Mouse (Mus musculus): Measurements from ENCODE around the gene Pknox1. TPM values are rescaled to one million over a fixed set of nuclear protein-coding genes. Genes with fewer than 3 reads are reported as not detected.

The Pknox1 gene
- total and polyA plus RNA-seq, 2 experiments from 2014 or later = 8.7 to 74.0 TPM

DNA sequence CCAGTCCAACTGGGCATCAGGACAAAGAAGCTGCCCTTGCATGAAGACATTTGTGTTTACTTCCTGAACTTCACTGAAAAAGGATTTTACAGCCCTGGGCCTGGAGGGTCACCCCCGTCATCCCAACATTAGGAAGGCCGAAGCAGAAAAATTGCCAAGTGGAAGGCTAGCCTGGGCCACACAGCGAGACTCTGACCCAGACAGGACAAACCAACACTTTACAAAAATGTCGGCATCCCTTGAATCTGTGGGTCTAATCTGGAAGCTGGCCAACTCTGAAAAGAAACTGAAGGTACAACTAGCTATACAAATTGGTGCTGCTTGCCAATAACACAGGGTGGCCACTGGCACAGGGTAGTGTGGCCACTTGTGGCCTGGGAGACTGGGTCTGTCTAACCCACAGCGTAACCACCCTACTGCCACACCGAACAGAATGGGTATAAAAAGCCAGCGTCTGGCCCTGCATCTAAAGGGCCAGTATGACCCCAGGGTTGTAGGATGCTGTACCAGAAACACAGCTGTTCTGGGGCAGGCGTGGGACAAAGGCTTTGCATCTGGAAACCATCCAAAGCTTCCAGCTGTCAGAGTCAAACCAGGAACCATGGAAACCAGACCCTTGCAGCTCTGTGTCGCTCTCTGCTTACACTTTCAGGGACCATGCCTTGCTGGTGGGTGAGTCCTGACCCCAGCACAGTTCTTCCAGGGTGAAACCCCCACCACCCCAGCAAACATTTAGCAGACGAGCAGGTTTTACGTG lies 7.2 kb upstream of the Pknox1 start:
- H3K4me1 ChIP-seq (ENCODE audit: control insufficient read depth, insufficient read depth) = no peaks in the 10 kb centered on the region
- 54% methylated on average over 11 of the region's 11 CpGs for WGBS
- H3K36me3 ChIP-seq (replicated peaks; ENCODE audit: control insufficient read depth, insufficient read depth, low read length) = no peaks in the 10 kb centered on the region
- no peaks in the 10 kb centered on the region for H3K9me3 ChIP-seq (replicated peaks; ENCODE audit: control insufficient read depth, low read length)
- no peaks in the 10 kb centered on the region for H3K27me3 ChIP-seq (ENCODE audit: control insufficient read depth, insufficient read depth, low read length)
- H3K4me2 ChIP-seq (ENCODE audit: low read depth, low read length) = peak overlapping the region; percentile 23
- no peak overlapping the region for H3K9ac ChIP-seq (replicated peaks; ENCODE audit: low read depth, low read length)
- ATAC-seq (ENCODE audit: insufficient read depth, low read depth) = peak; percentile 51
- no peak for TF ChIP-seq CTCF (IDR thresholded peaks at IDR 0.05; ENCODE audit: low read depth)
- no peak for TF ChIP-seq EP300 (IDR thresholded peaks at IDR 0.05; ENCODE audit: low read depth)
- H3K4me3 ChIP-seq (ENCODE audit: low read depth, low read length) = no peak overlapping the region
- H3K27ac ChIP-seq (ENCODE audit: low read depth) = peak overlapping the region; percentile 27; the same call in 1 of the 2 replicates
- DNase-seq (ENCODE audit: low spot score) = peak; percentile 48

DNA sequence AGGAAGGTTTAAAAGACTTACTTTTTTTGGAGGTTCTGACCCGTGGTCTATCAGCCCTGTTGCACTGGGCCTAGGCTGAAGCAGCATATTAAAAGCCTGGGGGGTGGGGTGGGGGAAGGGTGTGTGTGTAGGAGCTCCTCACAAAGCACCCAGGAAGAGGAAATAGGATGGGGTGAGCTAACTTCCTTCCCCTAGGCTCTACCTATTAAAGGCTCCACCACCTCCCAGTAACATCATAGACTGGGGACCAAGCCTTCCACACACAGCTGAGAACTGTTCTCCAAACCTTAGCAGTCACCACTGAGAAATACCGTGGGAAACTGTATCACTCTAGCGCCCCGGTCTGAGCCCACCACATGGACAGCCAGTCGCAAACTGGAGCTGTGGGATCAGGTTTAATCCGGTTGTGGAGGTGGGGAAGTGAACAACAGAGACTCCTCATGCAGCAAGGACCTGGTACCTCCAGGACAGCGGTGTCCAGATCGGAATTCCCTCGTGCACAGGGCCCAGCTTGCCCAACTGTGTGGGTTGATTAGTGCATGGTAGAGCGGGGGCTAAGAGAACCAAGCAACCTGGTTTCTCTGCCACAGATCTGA lies 6.5 kb upstream of the Pknox1 start:
- H3K27me3 ChIP-seq (ENCODE audit: control insufficient read depth, insufficient read depth, low read length) = no peaks in the 10 kb centered on the region
- no peaks in the 10 kb centered on the region for H3K9me3 ChIP-seq (replicated peaks; ENCODE audit: control insufficient read depth, low read length)
- H3K27ac ChIP-seq (ENCODE audit: low read depth) = peak overlapping the region; percentile 27; the same call in 1 of the 2 replicates
- WGBS = 78% methylated on average over 10 of the region's 10 CpGs
- H3K9ac ChIP-seq (replicated peaks; ENCODE audit: low read depth, low read length) = no peak overlapping the region
- DNase-seq (ENCODE audit: low spot score) (no peak), ATAC-seq (ENCODE audit: insufficient read depth, low read depth) (no peak)
- peak overlapping the region; percentile 23 for H3K4me2 ChIP-seq (ENCODE audit: low read depth, low read length)
- H3K4me3 ChIP-seq (ENCODE audit: low read depth, low read length) = no peak overlapping the region
- TF ChIP-seq EP300 (IDR thresholded peaks at IDR 0.05; ENCODE audit: low read depth) = no peak
- TF ChIP-seq CTCF (IDR thresholded peaks at IDR 0.05; ENCODE audit: low read depth) = no peak
- H3K36me3 ChIP-seq (replicated peaks; ENCODE audit: control insufficient read depth, insufficient read depth, low read length) = no peaks in the 10 kb centered on the region
- H3K4me1 ChIP-seq (ENCODE audit: control insufficient read depth, insufficient read depth) = peaks cover under 1% of the 10 kb centered on the region; the same call in 1 of the 2 replicates

DNA sequence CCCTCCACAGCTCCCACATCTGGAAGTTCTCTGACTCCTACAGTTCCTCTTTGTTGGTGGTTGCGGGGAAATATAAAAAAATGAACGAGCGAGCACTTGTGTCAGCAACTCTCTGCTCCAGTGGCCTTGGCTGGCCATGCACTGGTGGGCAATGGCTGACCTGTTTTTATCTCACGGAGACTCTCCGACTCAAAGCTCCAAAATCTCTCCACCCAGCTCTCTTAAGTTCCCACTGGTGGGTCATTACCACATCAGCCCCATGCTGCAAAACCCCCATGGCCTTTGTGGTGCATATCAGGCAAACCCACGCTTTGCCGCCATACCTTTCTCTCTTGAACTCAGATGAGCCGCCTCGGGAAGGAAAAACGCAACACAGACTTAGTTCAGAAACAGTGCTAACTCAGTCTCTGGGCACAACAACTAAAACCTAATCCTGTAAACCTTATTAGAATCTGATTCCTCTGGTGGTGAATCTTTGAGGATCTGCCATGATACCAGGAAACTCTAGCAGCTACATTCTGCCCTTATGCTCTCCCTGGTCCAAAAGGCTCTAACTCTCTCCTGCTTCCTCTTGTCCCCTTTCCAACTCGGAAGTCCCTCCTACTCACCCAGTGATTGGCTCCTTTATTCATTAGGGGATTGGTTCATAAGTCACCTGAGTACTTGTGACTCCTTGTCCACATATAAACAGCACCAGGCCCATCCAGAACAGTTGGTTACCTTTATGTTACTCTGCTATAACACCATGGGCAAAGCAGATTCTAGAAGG lies 5.3 kb upstream of the Pknox1 start:
- H3K27ac ChIP-seq (ENCODE audit: low read depth) = no peak overlapping the region
- ATAC-seq (ENCODE audit: insufficient read depth, low read depth) (no peak), DNase-seq (ENCODE audit: low spot score) (no peak)
- 85% methylated on average over 11 of the region's 11 CpGs for WGBS
- H3K27me3 ChIP-seq (ENCODE audit: control insufficient read depth, insufficient read depth, low read length) = no peaks in the 10 kb centered on the region
- H3K4me3 ChIP-seq (ENCODE audit: low read depth, low read length) = no peak overlapping the region
- no peak overlapping the region for H3K4me2 ChIP-seq (ENCODE audit: low read depth, low read length)
- H3K36me3 ChIP-seq (replicated peaks; ENCODE audit: control insufficient read depth, insufficient read depth, low read length) = no peaks in the 10 kb centered on the region
- no peak overlapping the region for H3K9ac ChIP-seq (replicated peaks; ENCODE audit: low read depth, low read length)
- no peaks in the 10 kb centered on the region for H3K9me3 ChIP-seq (replicated peaks; ENCODE audit: control insufficient read depth, low read length)
- peaks cover 7% of the 10 kb centered on the region for H3K4me1 ChIP-seq (ENCODE audit: control insufficient read depth, insufficient read depth)
- no peak for TF ChIP-seq EP300 (IDR thresholded peaks at IDR 0.05; ENCODE audit: low read depth)
- TF ChIP-seq CTCF (IDR thresholded peaks at IDR 0.05; ENCODE audit: low read depth) = no peak

DNA sequence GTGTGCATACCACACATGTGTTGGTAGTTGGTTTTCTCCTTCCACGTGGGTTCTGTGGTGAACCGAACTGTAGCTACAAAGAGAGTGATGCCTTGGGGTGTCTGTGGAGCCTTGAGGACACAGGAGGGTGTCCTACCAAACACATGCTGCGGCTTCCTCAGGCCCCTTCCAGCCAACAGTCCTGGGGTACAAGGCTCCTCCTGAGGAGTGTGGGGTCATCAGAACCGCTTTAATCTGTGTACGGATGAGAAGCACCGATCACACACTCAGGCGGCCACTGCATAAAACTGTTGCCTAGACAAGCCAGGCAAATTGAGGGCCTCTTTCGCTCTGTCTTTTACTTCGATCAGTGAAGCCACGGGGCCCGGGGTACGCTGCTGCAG lies 911 bp upstream of the Pknox1 start:
- peak overlapping the region; percentile 52 for H3K4me3 ChIP-seq (ENCODE audit: low read depth, low read length)
- ATAC-seq (ENCODE audit: insufficient read depth, low read depth) (no peak), DNase-seq (ENCODE audit: low spot score) (no peak)
- TF ChIP-seq EP300 (IDR thresholded peaks at IDR 0.05; ENCODE audit: low read depth) (no peak), CTCF (IDR thresholded peaks at IDR 0.05; ENCODE audit: low read depth) (no peak)
- no peaks in the 10 kb centered on the region for H3K36me3 ChIP-seq (replicated peaks; ENCODE audit: control insufficient read depth, insufficient read depth, low read length)
- peak overlapping the region; percentile 94 for H3K27ac ChIP-seq (ENCODE audit: low read depth)
- peaks cover 28% of the 10 kb centered on the region for H3K4me1 ChIP-seq (ENCODE audit: control insufficient read depth, insufficient read depth)
- no peaks in the 10 kb centered on the region for H3K9me3 ChIP-seq (replicated peaks; ENCODE audit: control insufficient read depth, low read length)
- peak overlapping the region; percentile 60 for H3K9ac ChIP-seq (replicated peaks; ENCODE audit: low read depth, low read length)
- no peaks in the 10 kb centered on the region for H3K27me3 ChIP-seq (ENCODE audit: control insufficient read depth, insufficient read depth, low read length)
- H3K4me2 ChIP-seq (ENCODE audit: low read depth, low read length) = peak overlapping the region; percentile 72
- 15% methylated on average over 12 of the region's 12 CpGs for WGBS

DNA sequence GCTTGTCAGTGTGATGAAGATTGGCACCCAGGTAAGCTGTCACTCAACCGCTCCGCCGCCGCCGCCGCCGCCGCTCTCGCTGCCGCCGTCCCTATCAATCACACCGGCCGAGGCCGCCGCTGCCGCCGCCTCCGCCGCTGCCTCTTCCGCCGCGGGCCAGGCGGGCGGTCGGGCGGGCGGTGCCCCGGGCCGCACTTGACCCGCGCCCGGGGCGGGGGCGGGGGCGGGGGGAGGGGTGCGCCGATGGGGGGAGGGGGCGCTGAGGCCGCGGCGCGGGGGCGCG lies 265 bp downstream of the Pknox1 start:
- no peak for TF ChIP-seq CTCF (IDR thresholded peaks at IDR 0.05; ENCODE audit: low read depth)
- TF ChIP-seq EP300 (IDR thresholded peaks at IDR 0.05; ENCODE audit: low read depth) = no peak
- H3K9me3 ChIP-seq (replicated peaks; ENCODE audit: control insufficient read depth, low read length) = no peaks in the 10 kb centered on the region
- H3K4me2 ChIP-seq (ENCODE audit: low read depth, low read length) = peak overlapping the region; percentile 81
- H3K4me1 ChIP-seq (ENCODE audit: control insufficient read depth, insufficient read depth) = peaks cover 28% of the 10 kb centered on the region
- H3K4me3 ChIP-seq (ENCODE audit: low read depth, low read length) = peak overlapping the region; percentile 76
- H3K36me3 ChIP-seq (replicated peaks; ENCODE audit: control insufficient read depth, insufficient read depth, low read length) = no peaks in the 10 kb centered on the region
- H3K27ac ChIP-seq (ENCODE audit: low read depth) = peak overlapping the region; percentile 98
- 1% methylated on average over 14 of the region's 44 CpGs for WGBS
- DNase-seq (ENCODE audit: low spot score) (no peak), ATAC-seq (ENCODE audit: insufficient read depth, low read depth) (no peak)
- H3K27me3 ChIP-seq (ENCODE audit: control insufficient read depth, insufficient read depth, low read length) = no peaks in the 10 kb centered on the region
- H3K9ac ChIP-seq (replicated peaks; ENCODE audit: low read depth, low read length) = peak overlapping the region; percentile 93

Measured in heart, postnatal 0 days (tissue).